Comparison of ENCODE assay signal across 8 mouse cellular contexts in the genomic region with DNA sequence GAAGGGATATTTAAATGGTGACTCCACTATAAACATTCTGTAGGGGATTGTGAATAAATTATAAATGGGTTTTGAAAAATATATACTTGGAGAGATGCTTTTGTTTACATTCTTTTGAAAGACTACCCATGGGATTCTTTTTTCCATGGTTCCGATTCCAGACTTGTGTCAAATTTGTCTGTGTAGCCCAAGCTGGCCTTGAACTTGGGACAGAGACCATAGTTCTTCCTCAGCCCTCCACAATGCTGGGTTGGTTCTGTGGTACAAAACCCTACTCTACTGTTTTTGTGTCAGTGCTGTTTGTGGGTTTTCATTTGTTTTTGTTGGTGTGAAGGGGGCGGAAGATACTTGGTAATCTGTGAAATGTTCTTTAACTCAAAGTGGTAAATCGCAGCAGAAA. TPM values are rescaled to one million over a fixed set of nuclear protein-coding genes. Genes with fewer than 3 reads are reported as not detected.
DNase-seq lines count a peak whose midpoint lies in the region; ATAC-seq and TF ChIP-seq lines count a peak whose summit lies in the region.

No protein-coding gene starts in this region.

- no peaks in the 10 kb centered on the region for H3K27me3 ChIP-seq in heart, adult 2 months (ENCODE audit: control insufficient read depth, insufficient read depth, low read length)
- H3K27me3 ChIP-seq in C2C12 (ENCODE audit: control insufficient read depth, insufficient read depth, insufficient read length): no peaks in the 10 kb centered on the region
- H3K27me3 ChIP-seq in forebrain, embryonic 12.5 days: no peaks in the 10 kb centered on the region
- H3K27me3 ChIP-seq in liver, embryonic 13.5 days: no peaks in the 10 kb centered on the region

- H3K4me3 ChIP-seq in heart, adult 2 months: peak overlapping the region; percentile 93
- peak overlapping the region; percentile 89 for H3K4me3 ChIP-seq in C2C12 (ENCODE audit: insufficient read depth, poor library complexity, severe bottlenecking)
- peak overlapping the region; percentile 82 for H3K4me3 ChIP-seq in forebrain, embryonic 12.5 days (replicated peaks)
- H3K4me3 ChIP-seq in liver, embryonic 13.5 days (replicated peaks): peak overlapping the region; percentile 98

- H3K9me3 ChIP-seq in forebrain, embryonic 12.5 days: no peaks in the 10 kb centered on the region
- no peaks in the 10 kb centered on the region for H3K9me3 ChIP-seq in liver, embryonic 13.5 days (replicated peaks)

- WGBS in heart, adult 2 months: 4% methylated on average over 3 of the region's 3 CpGs
- 76% methylated on average over 3 of the region's 3 CpGs for WGBS in forebrain, embryonic 12.5 days
- WGBS in liver, embryonic 13.5 days (ENCODE audit: insufficient replicate concordance): 29% methylated on average over 3 of the region's 3 CpGs

- no peak for TF ChIP-seq POLR2A in heart, adult 2 months (IDR thresholded peaks at IDR 0.05; ENCODE audit: insufficient read depth, low read depth, low read length)

- intact Hi-C loops in heart, adult 2 months (cut with DNase I): no loop called here
- intact Hi-C loops in gastrocnemius, postnatal 14 days (cut with DNase I; ENCODE audit: low total_unique reads): no loop called here
- intact Hi-C loops in left cerebral cortex, postnatal 14 days (cut with DNase I): loop anchor here (5.0 to 10.0 kb wide), 2 partner anchors 100 to 138 kb away; no protein-coding TSS in a partner anchor

- peak overlapping the region; percentile 86 for H3K4me2 ChIP-seq in forebrain, embryonic 12.5 days
- H3K4me2 ChIP-seq in liver, embryonic 13.5 days: peak overlapping the region; percentile 70

- ATAC-seq in forebrain, embryonic 12.5 days (ENCODE audit: low FRiP score): no peak
- ATAC-seq in liver, embryonic 13.5 days (ENCODE audit: low read depth): no peak

- H3K36me3 ChIP-seq in heart, adult 2 months (ENCODE audit: control insufficient read depth, insufficient read depth, low read length): peaks cover 33% of the 10 kb centered on the region
- no peaks in the 10 kb centered on the region for H3K36me3 ChIP-seq in C2C12 (ENCODE audit: control insufficient read depth, insufficient read depth)
- no peaks in the 10 kb centered on the region for H3K36me3 ChIP-seq in forebrain, embryonic 12.5 days (replicated peaks)
- H3K36me3 ChIP-seq in liver, embryonic 13.5 days: peaks cover 6% of the 10 kb centered on the region

- TF ChIP-seq EP300 in heart, adult 2 months (IDR thresholded peaks at IDR 0.05; ENCODE audit: insufficient read depth, low read depth, low read length): no peak

- TF ChIP-seq CTCF in heart, adult 2 months (IDR thresholded peaks at IDR 0.05): no peak
- TF ChIP-seq CTCF in C2C12 (IDR thresholded peaks at IDR 0.05; ENCODE audit: control insufficient read depth, insufficient read depth, insufficient read length): no peak

- peaks cover 70% of the 10 kb centered on the region for H3K79me3 ChIP-seq in C2C12 (ENCODE audit: low read depth)

- H3K9ac ChIP-seq in heart, adult 2 months (ENCODE audit: low read depth, low read length): peak overlapping the region; percentile 92
- H3K9ac ChIP-seq in forebrain, embryonic 12.5 days: peak overlapping the region; percentile 97
- peak overlapping the region; percentile 99 for H3K9ac ChIP-seq in liver, embryonic 13.5 days

- H3ac ChIP-seq in C2C12 (ENCODE audit: control insufficient read depth, insufficient read length, low read depth): peak overlapping the region; percentile 22

- H3K27ac ChIP-seq in heart, adult 2 months: peak overlapping the region; percentile 99
- no peak overlapping the region for H3K27ac ChIP-seq in forebrain, embryonic 12.5 days
- H3K27ac ChIP-seq in liver, embryonic 13.5 days: peak overlapping the region; percentile 99

- peaks cover 11% of the 10 kb centered on the region for H3K4me1 ChIP-seq in heart, adult 2 months (ENCODE audit: control insufficient read depth, insufficient read depth, low read length)
- peaks cover 15% of the 10 kb centered on the region for H3K4me1 ChIP-seq in forebrain, embryonic 12.5 days
- H3K4me1 ChIP-seq in liver, embryonic 13.5 days (replicated peaks): peaks cover 55% of the 10 kb centered on the region

- no peak for DNase-seq in heart, adult 2 months
- DNase-seq in heart, adult 8-10 months (ENCODE audit: low spot score): no peak
- DNase-seq in liver, embryonic 13.5 days: no peak
- no peak for DNase-seq in retina, embryonic 14.5 days (ENCODE audit: low spot score)
- DNase-seq in gastrocnemius, postnatal 14 days: no peak
- DNase-seq in left cerebral cortex, postnatal 14 days (ENCODE audit: low spot score in 2 of 2): no peak

- peaks cover 8% of the 10 kb centered on the region for H3K79me2 ChIP-seq in heart, adult 2 months (replicated peaks; ENCODE audit: control insufficient read depth, insufficient read depth, low read length)
- peaks cover 73% of the 10 kb centered on the region for H3K79me2 ChIP-seq in C2C12 (ENCODE audit: control insufficient read depth, insufficient read depth)

TF ChIP-seq in C2C12, 6 proteins besides CTCF, POLR2A, EP300 and RAD21:
- TF ChIP-seq MYOG (IDR thresholded peaks at IDR 0.05; ENCODE audit: control insufficient read depth, extremely low read depth, insufficient read length): no peak
- TF ChIP-seq FOSL1 (IDR thresholded peaks at IDR 0.05; ENCODE audit: insufficient read depth, low read length, poor library complexity, severe bottlenecking): no peak
TF ChIP-seq in C2C12: peak in this region for 0.

RNA-seq across cellular contexts. Expression of gene Picalm, which starts 2.3 kb away (rescaled TPM):
- 100 to 1,000 TPM in 1 of 2 experiments, 10 to 100 TPM in 1; 99.4 to 128 TPM for total RNA-seq in heart, adult 2 months (2021)
- 60.1 and 107 TPM in 2 replicates for polyA plus RNA-seq in heart, adult 2 months (2012; rRNA removed)
- 100 to 1,000 TPM in 2 of 4 experiments, 10 to 100 TPM in 2; 88.7 to 106 (median 101) TPM for total RNA-seq in heart, adult 8-10 months (2022)
- 47.2 TPM for polyA plus RNA-seq in C2C12 (2012; fragmentation: generic; extraction: Trizol)
- 43.9 and 47.6 TPM in 2 replicates for polyA plus RNA-seq in forebrain, embryonic 12.5 days (2016; fragmentation: Nextera tagmentation; extraction: Ambion mirVana)
- 51.1 and 58.4 TPM in 2 replicates for polyA plus RNA-seq in liver, embryonic 13.5 days (2015; fragmentation: Nextera tagmentation; extraction: Ambion mirVana)
- total RNA-seq in gastrocnemius, postnatal 14 days (2021): 100 to 1,000 TPM; 111 to 140 TPM
- 100 to 1,000 TPM; 152 to 155 TPM for total RNA-seq in left cerebral cortex, postnatal 14 days (2021)
